22 mouse cellular contexts compared by ENCODE assay signal in the genomic region with DNA sequence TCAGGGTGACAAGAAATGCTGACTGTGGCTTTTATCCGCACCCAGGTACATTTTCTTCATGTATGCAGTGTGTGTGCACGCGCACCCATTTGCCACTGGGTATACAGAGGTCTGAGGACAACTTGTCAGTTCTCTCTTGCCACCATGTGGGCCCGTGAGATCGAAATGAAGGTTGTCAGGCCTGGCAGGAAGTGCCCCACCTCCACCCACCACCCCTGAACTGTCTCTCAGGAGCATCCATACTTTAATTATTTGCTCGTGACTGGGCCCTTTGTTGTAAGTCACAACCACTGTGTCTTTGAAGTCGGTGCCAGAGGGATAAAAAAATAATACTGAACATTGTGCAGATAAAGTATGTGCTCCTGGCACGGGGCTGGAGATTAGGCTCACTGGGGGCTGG. TPM values are rescaled to one million over a fixed set of nuclear protein-coding genes. Genes with fewer than 3 reads are reported as not detected.
DNase-seq lines count a peak whose midpoint lies in the region; ATAC-seq and TF ChIP-seq lines count a peak whose summit lies in the region.
"Had no signal": no experiment of that assay in that cellular context is flagged by ENCODE, and none has a peak within 500 bp of the region (broad histone marks: within the 10 kb centered on the region; RNA-seq: fewer than 3 reads in every experiment).

No protein-coding gene starts in this region.

- WGBS in embryonic facial prominence, embryonic 14.5 days: 43% methylated on average over 8 of the region's 8 CpGs
- 59% methylated on average over 8 of the region's 8 CpGs for WGBS in embryonic facial prominence, embryonic 10.5 days
- WGBS in hindbrain, embryonic 13.5 days: 64% methylated on average over 8 of the region's 8 CpGs
- WGBS in heart, embryonic 12.5 days: 64% methylated on average over 8 of the region's 8 CpGs

- H3K4me2 ChIP-seq in embryonic facial prominence, embryonic 14.5 days (ENCODE audit: low read depth, low read length): no peak overlapping the region
- H3K4me2 ChIP-seq in hindbrain, embryonic 13.5 days: no peak overlapping the region
- H3K4me2 ChIP-seq in heart, embryonic 12.5 days: no peak overlapping the region
- H3K4me2 ChIP-seq: embryonic facial prominence, embryonic 12.5 days; forebrain, embryonic 12.5 days; hindbrain, embryonic 12.5 days; intestine, embryonic 15.5 days had no signal

- H3K4me3 ChIP-seq in embryonic facial prominence, embryonic 14.5 days (ENCODE audit: low read depth, low read length): no peak overlapping the region
- H3K4me3 ChIP-seq in embryonic facial prominence, embryonic 10.5 days: no peak overlapping the region
- H3K4me3 ChIP-seq in hindbrain, embryonic 13.5 days: no peak overlapping the region
- no peak overlapping the region for H3K4me3 ChIP-seq in heart, embryonic 12.5 days
- H3K4me3 ChIP-seq: embryonic facial prominence, embryonic 12.5 days; forebrain, embryonic 12.5 days; hindbrain, embryonic 12.5 days; intestine, embryonic 15.5 days had no signal

- no peak overlapping the region for H3K9ac ChIP-seq in embryonic facial prominence, embryonic 14.5 days (ENCODE audit: low read depth, low read length)
- no peak overlapping the region for H3K9ac ChIP-seq in hindbrain, embryonic 13.5 days
- H3K9ac ChIP-seq in heart, embryonic 12.5 days: no peak overlapping the region
- H3K9ac ChIP-seq: embryonic facial prominence, embryonic 12.5 days; forebrain, embryonic 12.5 days; hindbrain, embryonic 12.5 days; intestine, embryonic 15.5 days had no signal

- no peak for ATAC-seq in embryonic facial prominence, embryonic 14.5 days (ENCODE audit: low read depth)
- peak; percentile 67 for ATAC-seq in CD4-positive, CD25-positive, alpha-beta regulatory T cell, adult 4 months
- ATAC-seq in hindbrain, embryonic 13.5 days (ENCODE audit: low FRiP score): no peak
- no peak for ATAC-seq in heart, embryonic 12.5 days (ENCODE audit: insufficient number of reproducible peaks, low FRiP score)
- ATAC-seq: forebrain, embryonic 16.5 days; hindbrain, postnatal 0 days; intestine, embryonic 15.5 days had no signal

- no peak for TF ChIP-seq CTCF in brain, embryonic 14.5 days (IDR thresholded peaks at IDR 0.05; ENCODE audit: borderline replicate concordance, extremely low read depth, insufficient read depth, insufficient read length)

- H3K9me3 ChIP-seq in embryonic facial prominence, embryonic 14.5 days (ENCODE audit: control insufficient read depth, low read length): no peaks in the 10 kb centered on the region
- no peaks in the 10 kb centered on the region for H3K9me3 ChIP-seq in embryonic facial prominence, embryonic 10.5 days
- H3K9me3 ChIP-seq in hindbrain, embryonic 13.5 days: no peaks in the 10 kb centered on the region
- H3K9me3 ChIP-seq in heart, embryonic 12.5 days (replicated peaks): no peaks in the 10 kb centered on the region; the same call in 1 of the 2 replicates
- H3K9me3 ChIP-seq: embryonic facial prominence, embryonic 12.5 days; forebrain, embryonic 12.5 days; G1E; hindbrain, embryonic 12.5 days; intestine, embryonic 15.5 days had no signal

- H3K4me1 ChIP-seq in embryonic facial prominence, embryonic 14.5 days (ENCODE audit: control insufficient read depth, insufficient read depth, low read length): no peaks in the 10 kb centered on the region
- H3K4me1 ChIP-seq in embryonic facial prominence, embryonic 10.5 days: peaks cover 23% of the 10 kb centered on the region
- H3K4me1 ChIP-seq in hindbrain, embryonic 13.5 days (replicated peaks): 0 out of 2 replicates have a peak, but pooled peaks cover 3% of the 10 kb centered on the region
- H3K4me1 ChIP-seq in heart, embryonic 12.5 days (replicated peaks): peaks cover 6% of the 10 kb centered on the region; the same call in 1 of the 2 replicates

- no peak overlapping the region for H3K27ac ChIP-seq in embryonic facial prominence, embryonic 14.5 days (replicated peaks; ENCODE audit: low read depth, low read length)
- H3K27ac ChIP-seq in embryonic facial prominence, embryonic 10.5 days (replicated peaks): no peak overlapping the region
- H3K27ac ChIP-seq in hindbrain, embryonic 13.5 days: no peak overlapping the region
- no peak overlapping the region for H3K27ac ChIP-seq in heart, embryonic 12.5 days (ENCODE audit: poor library complexity, severe bottlenecking)
- H3K27ac ChIP-seq: embryonic facial prominence, embryonic 12.5 days; forebrain, embryonic 12.5 days; hindbrain, embryonic 12.5 days; hindbrain, postnatal 0 days; intestine, embryonic 15.5 days had no signal

- no peaks in the 10 kb centered on the region for H3K27me3 ChIP-seq in embryonic facial prominence, embryonic 14.5 days (replicated peaks; ENCODE audit: control insufficient read depth, insufficient read depth, low read length)
- H3K27me3 ChIP-seq in embryonic facial prominence, embryonic 10.5 days (replicated peaks; ENCODE audit: low read depth, poor library complexity, severe bottlenecking): peaks cover 9% of the 10 kb centered on the region; the same call in 1 of the 2 replicates
- H3K27me3 ChIP-seq in hindbrain, embryonic 13.5 days: peaks cover 2% of the 10 kb centered on the region; the same call in 1 of the 2 replicates
- H3K27me3 ChIP-seq in heart, embryonic 12.5 days (replicated peaks): peaks cover 27% of the 10 kb centered on the region
- H3K27me3 ChIP-seq: embryonic facial prominence, embryonic 12.5 days; intestine, embryonic 15.5 days had no signal

- no peaks in the 10 kb centered on the region for H3K36me3 ChIP-seq in embryonic facial prominence, embryonic 14.5 days (ENCODE audit: control insufficient read depth, insufficient read depth, low read length)
- no peaks in the 10 kb centered on the region for H3K36me3 ChIP-seq in embryonic facial prominence, embryonic 10.5 days (replicated peaks)
- no peaks in the 10 kb centered on the region for H3K36me3 ChIP-seq in hindbrain, embryonic 13.5 days
- H3K36me3 ChIP-seq in heart, embryonic 12.5 days: no peaks in the 10 kb centered on the region
- H3K36me3 ChIP-seq: embryonic facial prominence, embryonic 12.5 days; forebrain, embryonic 12.5 days; hindbrain, embryonic 12.5 days; intestine, embryonic 15.5 days had no signal

- peak; percentile 45 for DNase-seq in embryonic facial prominence, embryonic 14.5 days (ENCODE audit: low spot score)
- DNase-seq in embryonic facial prominence, embryonic 10.5 days (ENCODE audit: low spot score): no peak
- DNase-seq in brain, embryonic 14.5 days (ENCODE audit: low read depth): peak; percentile 24
- no peak for DNase-seq in gastrocnemius, adult 18-20 months (ENCODE audit: low spot score)
- DNase-seq: adrenal gland, postnatal 14 days; cerebellum, adult 18-20 months; cerebellum, postnatal 10 days; embryo, embryonic 11 days; gastrocnemius, postnatal 36 days; heart, adult 11 months; heart, postnatal 10 days; heart, postnatal 4 days had no signal

- no peak for TF ChIP-seq POLR2A in brain, embryonic 14.5 days (IDR thresholded peaks at IDR 0.05; ENCODE audit: borderline replicate concordance, extremely low read depth, insufficient read depth, insufficient read length, poor library complexity, severe bottlenecking)

RNA-seq across cellular contexts. Expression of a gene that starts 14.5 kb away (rescaled TPM):
- 2.9 and 4.0 TPM in 2 replicates for polyA plus RNA-seq in embryonic facial prominence, embryonic 14.5 days (2014; fragmentation: Nextera tagmentation; extraction: Ambion mirVana)
- 0.59 and 0.64 TPM in 2 replicates for polyA plus RNA-seq in embryonic facial prominence, embryonic 10.5 days (2016; fragmentation: Nextera tagmentation; extraction: Ambion mirVana)
- 10 to 100 TPM; 33.2 to 35.8 TPM for polyA plus RNA-seq in CD4-positive, CD25-positive, alpha-beta regulatory T cell, adult 4 months (2017; shearing (Covaris generic))
- polyA plus RNA-seq in brain, embryonic 14.5 days (2012; rRNA removed): 0.50 and 0.82 TPM in 2 replicates
- under 1 TPM; 0.50 to 0.76 TPM for total RNA-seq in gastrocnemius, adult 18-20 months (2021)
- 0.93 and 0.96 TPM in 2 replicates for polyA plus RNA-seq in hindbrain, embryonic 13.5 days (2015; fragmentation: Nextera tagmentation; extraction: Ambion mirVana)
- polyA plus RNA-seq in heart, embryonic 12.5 days (2016; fragmentation: Nextera tagmentation; extraction: Ambion mirVana): 0.78 and 1.5 TPM in 2 replicates

RNA-seq across cellular contexts. Expression of a gene that starts 51.6 kb away (rescaled TPM):
- polyA plus RNA-seq in embryonic facial prominence, embryonic 14.5 days (2014; fragmentation: Nextera tagmentation; extraction: Ambion mirVana): 4.0 and 5.0 TPM in 2 replicates
- 7.1 and 8.5 TPM in 2 replicates for polyA plus RNA-seq in embryonic facial prominence, embryonic 10.5 days (2016; fragmentation: Nextera tagmentation; extraction: Ambion mirVana)
- 100 to 1,000 TPM; 104 to 110 TPM for polyA plus RNA-seq in CD4-positive, CD25-positive, alpha-beta regulatory T cell, adult 4 months (2017; shearing (Covaris generic))
- polyA plus RNA-seq in brain, embryonic 14.5 days (2012; rRNA removed): 7.7 and 13.2 TPM in 2 replicates
- under 1 TPM; 0.11 to 0.26 TPM for total RNA-seq in gastrocnemius, adult 18-20 months (2021)
- 6.0 and 6.7 TPM in 2 replicates for polyA plus RNA-seq in hindbrain, embryonic 13.5 days (2015; fragmentation: Nextera tagmentation; extraction: Ambion mirVana)
- 0.15 and 0.34 TPM in 2 replicates for polyA plus RNA-seq in heart, embryonic 12.5 days (2016; fragmentation: Nextera tagmentation; extraction: Ambion mirVana)

Comparison
In these comparisons a context has a peak if more than half of its experiments do, and no peak if none do; other contexts are left out.
1. DNase-seq: peak in embryonic facial prominence, embryonic 14.5 days (single experiment) and brain, embryonic 14.5 days (single experiment); none in embryonic facial prominence, embryonic 10.5 days (single experiment) and gastrocnemius, adult 18-20 months (single experiment).